Mouse (Mus musculus): ENCODE data around the gene Ankrd39. TPM values are rescaled to one million over a fixed set of nuclear protein-coding genes. Genes with fewer than 3 reads are reported as not detected.
A peak's percentile ranks its signal among the peaks of the same experiment; 100 is the strongest.

The Ankrd39 gene
- polyA plus RNA-seq, 1 experiment from 2014 or later: 7.2 TPM

- peak; percentile 52 for ATAC-seq (ENCODE audit: low read depth)
- under 1% methylated on average over 105 of the region's 126 CpGs for WGBS (ENCODE audit: insufficient replicate concordance)
- peak overlapping the region; percentile 94 for H3K27ac ChIP-seq
- no peaks in the 10 kb centered on the region for H3K9me3 ChIP-seq (replicated peaks)
- peaks cover 18% of the 10 kb centered on the region for H3K36me3 ChIP-seq
- peak overlapping the region; percentile 96 for H3K4me3 ChIP-seq (replicated peaks)
- peak overlapping the region; percentile 89 for H3K9ac ChIP-seq
- peaks cover 30% of the 10 kb centered on the region for H3K4me1 ChIP-seq (replicated peaks)
- H3K4me2 ChIP-seq: peak overlapping the region; percentile 96
- no peaks in the 10 kb centered on the region for H3K27me3 ChIP-seq
- DNase-seq: peak; percentile 28
Observed at GRCm38 (mm10) chr1:36512089-36512965, 34.9 kb downstream of the Ankrd39 start.

- ATAC-seq (ENCODE audit: low read depth): peak; percentile 98
- H3K9ac ChIP-seq: peak within 1 kb of the TSS; percentile 89
- H3K9me3 ChIP-seq (replicated peaks): no peaks in the 10 kb centered on the region
- H3K36me3 ChIP-seq: peaks cover 12% of the 10 kb centered on the region
- H3K4me1 ChIP-seq (replicated peaks): peaks cover 30% of the 10 kb centered on the region
- peak within 1 kb of the TSS; percentile 94 for H3K27ac ChIP-seq
- 2% methylated on average over 51 of the region's 51 CpGs for WGBS (ENCODE audit: insufficient replicate concordance)
- peak within 1 kb of the TSS; percentile 96 for H3K4me2 ChIP-seq
- no peaks in the 10 kb centered on the region for H3K27me3 ChIP-seq
- H3K4me3 ChIP-seq (replicated peaks): peak within 1 kb of the TSS; percentile 96
- peak; percentile 96 for DNase-seq
Observed at GRCm38 (mm10) chr1:36511289-36512021, 35.8 kb downstream of the Ankrd39 start, which contains the start of gene Cnnm3. Gene Cnnm3, plus strand, starts transcription at chr1:36511867.

GRCm38 (mm10) chr1:36508238-36508637 is 39.0 kb downstream of the Ankrd39 start:
- no peaks in the 10 kb centered on the region for H3K36me3 ChIP-seq
- whole genome bisulfite sequencing (ENCODE audit: insufficient replicate concordance): 55% methylated on average over 5 of the region's 5 CpGs
- no peak overlapping the region for H3K9ac ChIP-seq
- no peak for ATAC-seq (ENCODE audit: low read depth)
- H3K4me3 ChIP-seq (replicated peaks): no peak overlapping the region
- peaks cover 8% of the 10 kb centered on the region for H3K4me1 ChIP-seq (replicated peaks)
- H3K27me3 ChIP-seq: no peaks in the 10 kb centered on the region
- DNase-seq: no peak
- H3K9me3 ChIP-seq (replicated peaks): no peaks in the 10 kb centered on the region
- H3K27ac ChIP-seq: no peak overlapping the region
- H3K4me2 ChIP-seq: no peak overlapping the region

- no peak overlapping the region for H3K4me2 ChIP-seq
- H3K27me3 ChIP-seq: no peaks in the 10 kb centered on the region
- no peak overlapping the region for H3K4me3 ChIP-seq (replicated peaks)
- no peaks in the 10 kb centered on the region for H3K4me1 ChIP-seq (replicated peaks)
- H3K9me3 ChIP-seq (replicated peaks): no peaks in the 10 kb centered on the region
- 4% methylated on average over 3 of the region's 3 CpGs for WGBS (ENCODE audit: insufficient replicate concordance)
- DNase-seq (peak; percentile 52), ATAC-seq (ENCODE audit: low read depth) (peak; percentile 48; the same call in 1 of the 2 replicates)
- H3K36me3 ChIP-seq: no peaks in the 10 kb centered on the region
- no peak overlapping the region for H3K27ac ChIP-seq
- H3K9ac ChIP-seq: no peak overlapping the region
Observed at GRCm38 (mm10) chr1:36501261-36501660, 46.0 kb downstream of the Ankrd39 start.

GRCm38 (mm10) chr1:36497312-36497711 is 49.9 kb downstream of the Ankrd39 start:
- Histone ChIP-seq H3K4me2 (no peak overlapping the region), H3K4me1 (replicated peaks) (no peaks in the 10 kb centered on the region), H3K9me3 (replicated peaks) (no peaks in the 10 kb centered on the region), H3K9ac (no peak overlapping the region), H3K27me3 (no peaks in the 10 kb centered on the region), H3K4me3 (replicated peaks) (no peak overlapping the region), H3K27ac (no peak overlapping the region), H3K36me3 (no peaks in the 10 kb centered on the region)
- ATAC-seq (ENCODE audit: low read depth) (no peak), DNase-seq (no peak)
- WGBS (ENCODE audit: insufficient replicate concordance): 53% methylated on average over 2 of the region's 2 CpGs

GRCm38 (mm10) chr1:36496719-36497118 is 50.5 kb downstream of the Ankrd39 start:
- 41% methylated on average over 2 of the region's 2 CpGs for WGBS (ENCODE audit: insufficient replicate concordance)
- no peak for DNase-seq
- Histone ChIP-seq H3K4me1 (replicated peaks) (no peaks in the 10 kb centered on the region; the same call in 1 of the 2 replicates), H3K9ac (no peak overlapping the region), H3K36me3 (no peaks in the 10 kb centered on the region), H3K4me2 (no peak overlapping the region), H3K27me3 (no peaks in the 10 kb centered on the region), H3K27ac (no peak overlapping the region), H3K4me3 (replicated peaks) (no peak overlapping the region), H3K9me3 (replicated peaks) (no peaks in the 10 kb centered on the region)
- no peak for ATAC-seq (ENCODE audit: low read depth)

GRCm38 (mm10) chr1:36493299-36493698 is 53.9 kb downstream of the Ankrd39 start:
- no peak for ATAC-seq (ENCODE audit: low read depth)
- Histone ChIP-seq H3K4me1 (replicated peaks) (no peaks in the 10 kb centered on the region; the same call in 1 of the 2 replicates), H3K27ac (no peak overlapping the region), H3K27me3 (no peaks in the 10 kb centered on the region), H3K9me3 (replicated peaks) (no peaks in the 10 kb centered on the region), H3K4me2 (no peak overlapping the region), H3K9ac (no peak overlapping the region), H3K4me3 (replicated peaks) (no peak overlapping the region), H3K36me3 (no peaks in the 10 kb centered on the region)
- 73% methylated on average over 6 of the region's 6 CpGs for WGBS (ENCODE audit: insufficient replicate concordance)
- DNase-seq: no peak

GRCm38 (mm10) chr1:36492416-36493139 is 54.7 kb downstream of the Ankrd39 start:
- H3K9ac ChIP-seq: no peak overlapping the region
- 40% methylated on average over 9 of the region's 9 CpGs for WGBS (ENCODE audit: insufficient replicate concordance)
- DNase-seq: no peak
- H3K27ac ChIP-seq: no peak overlapping the region
- no peaks in the 10 kb centered on the region for H3K36me3 ChIP-seq
- no peaks in the 10 kb centered on the region; the same call in 1 of the 2 replicates for H3K4me1 ChIP-seq (replicated peaks)
- no peak for ATAC-seq (ENCODE audit: low read depth)
- H3K9me3 ChIP-seq (replicated peaks): no peaks in the 10 kb centered on the region
- H3K4me3 ChIP-seq (replicated peaks): no peak overlapping the region
- H3K4me2 ChIP-seq: no peak overlapping the region
- no peaks in the 10 kb centered on the region for H3K27me3 ChIP-seq

- WGBS (ENCODE audit: insufficient replicate concordance): 68% methylated on average over 6 of the region's 6 CpGs
- DNase-seq: no peak
- ATAC-seq (ENCODE audit: low read depth): no peak
- Histone ChIP-seq H3K27me3 (no peaks in the 10 kb centered on the region), H3K9ac (no peak overlapping the region), H3K36me3 (no peaks in the 10 kb centered on the region), H3K4me1 (replicated peaks) (no peaks in the 10 kb centered on the region; the same call in 1 of the 2 replicates), H3K4me2 (no peak overlapping the region), H3K4me3 (replicated peaks) (no peak overlapping the region), H3K9me3 (replicated peaks) (no peaks in the 10 kb centered on the region), H3K27ac (no peak overlapping the region)
Observed at GRCm38 (mm10) chr1:36489661-36490060, 57.6 kb downstream of the Ankrd39 start.

Data from liver, embryonic 13.5 days (tissue).